Mouse (Mus musculus): ENCODE data around the gene Abcc3. TPM values are rescaled to one million over a fixed set of nuclear protein-coding genes. Genes with fewer than 3 reads are reported as not detected.

Gene Abcc3
- total RNA-seq, 2 experiments from 2014 or later = 2.6 to 3.3 TPM

Other genes with a start within 250 kb of the Abcc3 start
- gene Tob1, start 181.5 kb downstream of the Abcc3 start, total RNA-seq (2021) = 10 to 100 TPM; 64.1 to 67.6 TPM
- 1 to 10 TPM; 1.5 to 1.8 TPM for gene Wfikkn2, start 147.0 kb downstream of the Abcc3 start, total RNA-seq (2021)
- gene Gm21885, start 111.1 kb downstream of the Abcc3 start, total RNA-seq (2021) = not detected
- 10 to 100 TPM; 40.6 to 45.0 TPM for gene Luc7l3, start 71.0 kb downstream of the Abcc3 start, total RNA-seq (2021)
- 100 to 1,000 TPM; 227 to 239 TPM for gene Ankrd40, start 65.0 kb downstream of the Abcc3 start, total RNA-seq (2021)
- 10 to 100 TPM; 27.6 to 28.8 TPM for gene Cacna1g, start 81.2 kb upstream of the Abcc3 start, total RNA-seq (2021)
- 1 to 10 TPM in 1 of 2 experiments, under 1 TPM in 1; 0.54 to 1.1 TPM for gene Spata20, start 93.2 kb upstream of the Abcc3 start, total RNA-seq (2021)
- 10 to 100 TPM; 19.9 to 24.0 TPM for gene Epn3, start 107.0 kb upstream of the Abcc3 start, total RNA-seq (2021)
- gene Mycbpap, start 128.7 kb upstream of the Abcc3 start, total RNA-seq (2021) = 1 to 10 TPM; 1.4 to 2.1 TPM
- 1 to 10 TPM; 9.4 to 9.6 TPM for gene Rsad1, start 156.3 kb upstream of the Abcc3 start, total RNA-seq (2021)
- 1 to 10 TPM in 1 of 2 experiments, under 1 TPM in 1; 0.22 to 2.4 TPM for gene Chad, start 172.1 kb upstream of the Abcc3 start, total RNA-seq (2021)
- gene Acsf2, start 208.9 kb upstream of the Abcc3 start, total RNA-seq (2021) = 10 to 100 TPM; 31.6 to 35.6 TPM
- gene Lrrc59, start 236.8 kb upstream of the Abcc3 start, total RNA-seq (2021) = 10 to 100 TPM; 34.7 to 37.3 TPM